In the genomic region with DNA sequence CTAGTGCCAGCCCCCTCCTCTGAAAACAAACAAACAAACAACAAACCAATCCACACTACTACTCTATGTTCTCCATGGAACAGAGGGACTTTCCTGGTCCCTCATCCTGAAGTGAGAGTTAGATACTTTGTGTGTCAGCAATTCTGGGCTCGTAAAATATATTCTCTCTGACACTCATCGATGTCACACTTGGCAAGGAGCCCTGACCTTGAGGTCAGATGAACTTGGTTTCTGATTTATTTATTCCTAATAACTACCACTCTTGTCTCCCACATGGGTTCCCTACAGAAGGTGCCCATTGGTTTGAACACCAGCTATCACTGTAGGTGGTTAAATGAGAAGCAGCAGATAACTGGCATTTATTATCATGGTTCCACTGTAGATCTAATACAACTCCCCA, we compare ENCODE assay signal across 27 mouse cellular contexts. TPM values are rescaled to one million over a fixed set of nuclear protein-coding genes. Genes with fewer than 3 reads are reported as not detected.
DNase-seq lines count a peak whose midpoint lies in the region; ATAC-seq and TF ChIP-seq lines count a peak whose summit lies in the region.
"Had no signal": no experiment of that assay in that cellular context is flagged by ENCODE, and none has a peak within 500 bp of the region (broad histone marks: within the 10 kb centered on the region; RNA-seq: fewer than 3 reads in every experiment).

No protein-coding gene starts in this region.

- H3K4me2 ChIP-seq in intestine, postnatal 0 days (replicated peaks; ENCODE audit: low read depth) = peak overlapping the region; percentile 74
- H3K4me2 ChIP-seq: embryonic facial prominence, embryonic 15.5 days; heart, embryonic 13.5 days; hindbrain, embryonic 14.5 days; lung, embryonic 15.5 days; stomach, embryonic 15.5 days had no signal

- no peak for ATAC-seq in intestine, postnatal 0 days
- ATAC-seq: activated CD4-positive, CD25-positive, alpha-beta regulatory T cell, adult 4 months; CD4-positive, CD25-positive, alpha-beta regulatory T cell, adult 4 months; forebrain, postnatal 0 days had no signal

- H3K27ac ChIP-seq in intestine, postnatal 0 days (ENCODE audit: low read depth, low read length) = peak overlapping the region; percentile 87
- H3K27ac ChIP-seq: embryonic facial prominence, embryonic 15.5 days; heart, embryonic 13.5 days; hindbrain, embryonic 14.5 days; lung, embryonic 15.5 days; midbrain, embryonic 10.5 days; stomach, embryonic 15.5 days had no signal

- H3K4me1 ChIP-seq in intestine, postnatal 0 days (replicated peaks; ENCODE audit: control insufficient read depth, insufficient read depth, low read length) = peaks cover 8% of the 10 kb centered on the region

- no peaks in the 10 kb centered on the region for H3K27me3 ChIP-seq in intestine, postnatal 0 days (replicated peaks; ENCODE audit: control insufficient read depth, insufficient read depth, low read length)
- H3K27me3 ChIP-seq: embryonic facial prominence, embryonic 15.5 days; heart, embryonic 13.5 days; lung, embryonic 15.5 days; stomach, embryonic 15.5 days had no signal

- H3K36me3 ChIP-seq in intestine, postnatal 0 days (ENCODE audit: control insufficient read depth, insufficient read depth) = no peaks in the 10 kb centered on the region; the same call in 1 of the 2 replicates
- H3K36me3 ChIP-seq: embryonic facial prominence, embryonic 15.5 days; lung, embryonic 15.5 days; stomach, embryonic 15.5 days had no signal

- intact Hi-C loops in gastrocnemius, postnatal 14 days (cut with DNase I; ENCODE audit: low total_unique reads) = no loop called here

- no peak overlapping the region for H3K4me3 ChIP-seq in intestine, postnatal 0 days (ENCODE audit: low read depth, low read length)
- H3K4me3 ChIP-seq: embryonic facial prominence, embryonic 15.5 days; gastrocnemius, adult 2 months; heart, embryonic 13.5 days; lung, embryonic 15.5 days; midbrain, embryonic 10.5 days; stomach, embryonic 15.5 days had no signal

- H3K9me3 ChIP-seq in intestine, postnatal 0 days (ENCODE audit: control insufficient read depth) = no peaks in the 10 kb centered on the region
- H3K9me3 ChIP-seq: embryonic facial prominence, embryonic 15.5 days; heart, embryonic 13.5 days; lung, embryonic 15.5 days; midbrain, embryonic 10.5 days; stomach, embryonic 15.5 days had no signal

- DNase-seq in heart, postnatal 4 days = peak; percentile 23
- no peak for DNase-seq in heart, adult 18-20 months
- peak; percentile 13 for DNase-seq in 3T3-L1 (ENCODE audit: low read depth, low spot score)
- DNase-seq in adrenal gland, postnatal 10 days = peak; percentile 77
- DNase-seq in gastrocnemius, postnatal 14 days = no peak
- no peak for DNase-seq in lung, adult 18-20 months
- no peak for DNase-seq in cerebellum, adult 11 months
- DNase-seq: cerebellum, adult 2 months; cerebellum, postnatal 36 days; forebrain, postnatal 0 days; gastrocnemius, adult 2 months; lung, postnatal 4 days; right cerebral cortex, postnatal 25 days had no signal

- WGBS in intestine, postnatal 0 days = 37% methylated on average over 2 of the region's 2 CpGs

- no peak for TF ChIP-seq CTCF in intestine, postnatal 0 days (IDR thresholded peaks at IDR 0.05; ENCODE audit: low read depth)

- no peak overlapping the region for H3K9ac ChIP-seq in intestine, postnatal 0 days (ENCODE audit: low read depth, low read length)
- H3K9ac ChIP-seq: embryonic facial prominence, embryonic 15.5 days; forebrain, postnatal 0 days; heart, embryonic 13.5 days; hindbrain, embryonic 14.5 days; lung, embryonic 15.5 days; stomach, embryonic 15.5 days had no signal

RNA-seq across cellular contexts. Expression of gene Cpt2, which starts 3.1 kb away (rescaled TPM):
- total RNA-seq in heart, postnatal 4 days (2021) = 100 to 1,000 TPM; 140 to 144 TPM
- total RNA-seq in heart, adult 18-20 months (2021) = 100 to 1,000 TPM; 298 to 310 TPM
- total RNA-seq in adrenal gland, postnatal 10 days (2021) = 100 to 1,000 TPM; 269 to 277 TPM
- 128 and 130 TPM in 2 replicates for polyA plus RNA-seq in intestine, postnatal 0 days (2015; fragmentation: Nextera tagmentation; extraction: Ambion mirVana)
- total RNA-seq in gastrocnemius, postnatal 14 days (2021) = 10 to 100 TPM; 48.5 to 80.7 TPM

RNA-seq across cellular contexts. Expression of gene 0610037L13Rik, which starts 30.7 kb away (rescaled TPM):
- 10 to 100 TPM; 70.7 to 77.2 TPM for total RNA-seq in heart, postnatal 4 days (2021)
- total RNA-seq in heart, adult 18-20 months (2021) = 10 to 100 TPM; 47.0 to 59.4 TPM
- total RNA-seq in adrenal gland, postnatal 10 days (2021) = 10 to 100 TPM; 68.6 to 80.0 TPM
- 72.4 and 76.2 TPM in 2 replicates for polyA plus RNA-seq in intestine, postnatal 0 days (2015; fragmentation: Nextera tagmentation; extraction: Ambion mirVana)
- total RNA-seq in gastrocnemius, postnatal 14 days (2021) = 10 to 100 TPM; 52.8 to 60.5 TPM

RNA-seq across cellular contexts. Expression of gene Magoh, which starts 40.8 kb away (rescaled TPM):
- total RNA-seq in heart, postnatal 4 days (2021) = 10 to 100 TPM; 69.6 to 79.9 TPM
- total RNA-seq in heart, adult 18-20 months (2021) = 10 to 100 TPM; 43.6 to 46.4 TPM
- total RNA-seq in adrenal gland, postnatal 10 days (2021) = 10 to 100 TPM; 83.6 to 86.1 TPM
- 114 and 121 TPM in 2 replicates for polyA plus RNA-seq in intestine, postnatal 0 days (2015; fragmentation: Nextera tagmentation; extraction: Ambion mirVana)
- total RNA-seq in gastrocnemius, postnatal 14 days (2021) = 10 to 100 TPM; 25.9 to 33.0 TPM

RNA-seq across cellular contexts. Expression of gene Slc1a7, which starts 47.8 kb away (rescaled TPM):
- not detected for total RNA-seq in heart, postnatal 4 days (2021)
- under 1 TPM in 1 of 2 experiments, not detected in 1; 0.10 TPM for total RNA-seq in heart, adult 18-20 months (2021)
- under 1 TPM; 0.15 to 0.39 TPM for total RNA-seq in adrenal gland, postnatal 10 days (2021)
- polyA plus RNA-seq in intestine, postnatal 0 days (2015; fragmentation: Nextera tagmentation; extraction: Ambion mirVana) = 0.10 and 0.14 TPM in 2 replicates
- under 1 TPM; 0.06 to 0.09 TPM for total RNA-seq in gastrocnemius, postnatal 14 days (2021)
- total RNA-seq: forebrain, postnatal 0 days; granulocyte monocyte progenitor cell, adult 5-6 weeks; left cerebral cortex, postnatal 10 days; midbrain, postnatal 0 days; neutrophil, adult 5-6 weeks had no signal
- polyA plus RNA-seq: CD4-positive, CD25-positive, alpha-beta regulatory T cell, adult 4 months; heart, embryonic 13.5 days; midbrain, embryonic 10.5 days; thymus, postnatal 0 days had no signal

Comparison
In these comparisons a context has a peak if more than half of its experiments do, and no peak if none do; other contexts are left out.
1. DNase-seq: peak in heart, postnatal 4 days (single experiment), 3T3-L1 (single experiment) and adrenal gland, postnatal 10 days (single experiment); none in heart, adult 18-20 months (0 of 2), gastrocnemius, postnatal 14 days (single experiment), lung, adult 18-20 months (0 of 2) and cerebellum, adult 11 months (single experiment).